24 mouse cellular contexts compared by ENCODE assay signal in the genomic region with DNA sequence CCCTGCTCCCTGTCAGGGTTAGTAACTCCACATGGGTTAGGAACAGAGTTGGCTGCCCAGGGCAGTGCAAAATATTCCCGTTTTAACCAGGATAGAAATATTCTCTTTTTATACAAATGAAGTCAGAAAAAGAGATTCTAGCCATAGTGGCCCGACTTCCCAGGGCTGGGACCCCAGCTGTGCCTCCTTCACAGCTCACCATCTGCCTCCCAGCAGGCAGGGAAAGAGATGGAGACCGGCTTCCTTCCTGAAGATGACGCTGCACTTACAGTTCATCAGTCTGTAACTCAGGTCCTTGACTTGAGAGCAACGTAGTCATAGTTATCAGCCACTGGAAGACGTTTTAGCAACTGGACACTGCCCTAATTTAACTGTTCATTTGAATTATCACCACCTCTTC. TPM values are rescaled to one million over a fixed set of nuclear protein-coding genes. Genes with fewer than 3 reads are reported as not detected.
DNase-seq lines count a peak whose midpoint lies in the region; ATAC-seq lines count a peak whose summit lies in the region.
"Had no signal": no experiment of that assay in that cellular context is flagged by ENCODE, and none has a peak within 500 bp of the region (broad histone marks: within the 10 kb centered on the region; RNA-seq: fewer than 3 reads in every experiment).

No protein-coding gene starts in this region.

- H3K9ac ChIP-seq in forebrain, embryonic 12.5 days = no peak overlapping the region
- H3K9ac ChIP-seq: embryonic facial prominence, embryonic 15.5 days; forebrain, embryonic 15.5 days; heart, embryonic 15.5 days; hindbrain, embryonic 14.5 days; intestine, embryonic 15.5 days had no signal

- H3K36me3 ChIP-seq in forebrain, embryonic 12.5 days (replicated peaks) = no peaks in the 10 kb centered on the region
- H3K36me3 ChIP-seq: embryonic facial prominence, embryonic 15.5 days; forebrain, embryonic 10.5 days; forebrain, embryonic 15.5 days; G1E; heart, embryonic 15.5 days; intestine, embryonic 15.5 days had no signal

- H3K4me1 ChIP-seq in forebrain, embryonic 12.5 days = no peaks in the 10 kb centered on the region
- H3K4me1 ChIP-seq: embryonic facial prominence, embryonic 15.5 days; forebrain, embryonic 10.5 days; forebrain, embryonic 15.5 days; heart, embryonic 15.5 days; intestine, embryonic 15.5 days had no signal

- 51% methylated on average over 6 of the region's 6 CpGs for WGBS in forebrain, embryonic 12.5 days

- no peak for DNase-seq in cerebellum, postnatal 4 days (ENCODE audit: low spot score in 2 of 2)
- peak; percentile 65 for DNase-seq in cerebellum, adult 11-12 months
- peak; percentile 70 for DNase-seq in cerebellum, adult 9-10 months
- peak; percentile 63 to 66 for DNase-seq in cerebellum, postnatal 36 days
- no peak for DNase-seq in urinary bladder, postnatal 4 days (ENCODE audit: low spot score in 2 of 2)
- DNase-seq: adrenal gland, adult 8-10 months; adrenal gland, postnatal 36 days; B cell, adult 2 months; embryo, embryonic 11 days; gastrocnemius, postnatal 10 days; heart, adult 18-20 months; heart, postnatal 14 days had no signal

- peak; percentile 45; the same call in 1 of the 2 replicates for ATAC-seq in cerebellum, adult (ENCODE audit: insufficient number of reproducible peaks, low FRiP score, low TSS enrichment)
- no peak for ATAC-seq in forebrain, embryonic 12.5 days (ENCODE audit: low FRiP score)
- ATAC-seq: CD4-positive, CD25-positive, alpha-beta regulatory T cell, adult 4 months; forebrain, embryonic 15.5 days; intestine, embryonic 15.5 days had no signal

- H3K9me3 ChIP-seq in forebrain, embryonic 12.5 days = no peaks in the 10 kb centered on the region
- H3K9me3 ChIP-seq: embryonic facial prominence, embryonic 15.5 days; forebrain, embryonic 10.5 days; forebrain, embryonic 15.5 days; heart, embryonic 15.5 days; intestine, embryonic 15.5 days had no signal

- no peak overlapping the region for H3K27ac ChIP-seq in forebrain, embryonic 12.5 days
- H3K27ac ChIP-seq: embryonic facial prominence, embryonic 15.5 days; forebrain, embryonic 10.5 days; forebrain, embryonic 15.5 days; heart, embryonic 15.5 days; hindbrain, embryonic 14.5 days; intestine, embryonic 15.5 days had no signal

- H3K4me3 ChIP-seq in forebrain, embryonic 12.5 days (replicated peaks) = no peak overlapping the region
- H3K4me3 ChIP-seq: embryonic facial prominence, embryonic 15.5 days; erythroblast, embryonic 14.5 days; forebrain, embryonic 10.5 days; forebrain, embryonic 15.5 days; heart, embryonic 15.5 days; intestine, embryonic 15.5 days had no signal

- H3K4me2 ChIP-seq in forebrain, embryonic 12.5 days = no peak overlapping the region
- H3K4me2 ChIP-seq: embryonic facial prominence, embryonic 15.5 days; forebrain, embryonic 15.5 days; heart, embryonic 11.5 days; heart, embryonic 15.5 days; hindbrain, embryonic 14.5 days; intestine, embryonic 15.5 days had no signal

- no peaks in the 10 kb centered on the region for H3K27me3 ChIP-seq in forebrain, embryonic 12.5 days
- H3K27me3 ChIP-seq: embryonic facial prominence, embryonic 15.5 days; forebrain, embryonic 15.5 days; heart, embryonic 15.5 days; intestine, embryonic 15.5 days had no signal

RNA-seq across cellular contexts. Expression of a gene that starts 14.1 kb away (rescaled TPM):
- polyA plus RNA-seq in forebrain, embryonic 12.5 days (2016; fragmentation: Nextera tagmentation; extraction: Ambion mirVana) = 6.2 and 6.5 TPM in 2 replicates
- polyA plus RNA-seq: CD4-positive, CD25-positive, alpha-beta regulatory T cell, adult 4 months; erythroblast, embryonic 14.5 days; G1E had no signal

Comparison
In these comparisons a context has a peak if more than half of its experiments do, and no peak if none do; other contexts are left out.
1. DNase-seq: peak in cerebellum, adult 11-12 months (single experiment), cerebellum, adult 9-10 months (single experiment) and cerebellum, postnatal 36 days (2 of 2); none in cerebellum, postnatal 4 days (0 of 2) and urinary bladder, postnatal 4 days (0 of 2).